26 mouse cellular contexts compared by ENCODE assay signal in the genomic region with DNA sequence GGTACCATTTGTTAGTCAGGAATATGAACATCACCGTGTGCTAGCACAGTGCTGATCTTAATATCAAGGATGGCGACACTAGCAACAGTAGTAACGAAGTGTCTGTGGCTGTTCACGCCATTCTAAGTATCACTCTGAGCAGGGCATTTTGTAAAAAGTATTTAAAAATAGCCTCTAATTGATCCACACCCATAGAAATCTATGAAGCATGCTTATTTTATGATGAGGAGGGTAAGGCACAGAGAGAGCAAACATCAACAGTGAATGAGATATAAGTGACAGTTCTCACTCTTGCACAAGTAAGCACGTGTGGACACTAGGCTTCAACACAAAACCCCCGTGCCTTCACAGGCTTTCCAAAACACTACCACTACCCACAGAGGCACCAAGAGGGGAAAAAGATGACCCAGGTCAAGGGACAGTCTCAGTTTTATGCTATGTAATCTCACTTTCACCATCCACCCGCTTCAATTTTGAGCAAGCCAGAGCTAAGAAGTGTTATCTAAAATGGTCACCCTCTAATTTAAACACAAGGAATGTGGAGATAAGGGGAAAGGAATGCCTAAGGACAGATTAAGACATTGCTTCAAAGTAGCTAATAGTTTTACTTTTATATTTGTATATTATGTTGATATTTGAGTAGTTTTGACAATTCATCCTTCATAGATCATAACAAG.
DNase-seq lines count a peak whose midpoint lies in the region; ATAC-seq and TF ChIP-seq lines count a peak whose summit lies in the region.
"Had no signal": no experiment of that assay in that cellular context is flagged by ENCODE, and none has a peak within 500 bp of the region (broad histone marks: within the 10 kb centered on the region; RNA-seq: fewer than 3 reads in every experiment).

No protein-coding gene starts in this region.

- H3K27me3 ChIP-seq in liver, embryonic 12.5 days (replicated peaks) = no peaks in the 10 kb centered on the region
- H3K27me3 ChIP-seq: forebrain, embryonic 12.5 days; heart, embryonic 13.5 days; hindbrain, embryonic 15.5 days; intestine, embryonic 15.5 days; kidney, embryonic 15.5 days; limb, embryonic 13.5 days; lung, embryonic 15.5 days; midbrain, embryonic 13.5 days had no signal

- 59% methylated on average over 7 of the region's 7 CpGs for WGBS in liver, embryonic 12.5 days (ENCODE audit: insufficient replicate concordance)

- H3K9me3 ChIP-seq in liver, embryonic 12.5 days (replicated peaks) = no peaks in the 10 kb centered on the region
- H3K9me3 ChIP-seq: forebrain, embryonic 12.5 days; heart, embryonic 13.5 days; hindbrain, embryonic 15.5 days; intestine, embryonic 15.5 days; kidney, embryonic 15.5 days; limb, embryonic 13.5 days; lung, embryonic 15.5 days; midbrain, embryonic 13.5 days had no signal

- H3K4me1 ChIP-seq in liver, embryonic 12.5 days = peaks cover 26% of the 10 kb centered on the region
- H3K4me1 ChIP-seq: forebrain, embryonic 12.5 days; hindbrain, embryonic 15.5 days; intestine, embryonic 15.5 days; kidney, embryonic 15.5 days; limb, embryonic 13.5 days; lung, embryonic 15.5 days had no signal

- peak overlapping the region; percentile 41 for H3K4me2 ChIP-seq in liver, embryonic 12.5 days
- H3K4me2 ChIP-seq: forebrain, embryonic 12.5 days; heart, embryonic 13.5 days; hindbrain, embryonic 15.5 days; intestine, embryonic 15.5 days; kidney, embryonic 15.5 days; limb, embryonic 13.5 days; lung, embryonic 15.5 days; midbrain, embryonic 13.5 days had no signal

- H3K9ac ChIP-seq in liver, embryonic 12.5 days = peak overlapping the region; percentile 14; the same call in 1 of the 2 replicates
- H3K9ac ChIP-seq: forebrain, embryonic 12.5 days; heart, embryonic 13.5 days; hindbrain, embryonic 15.5 days; intestine, embryonic 15.5 days; kidney, embryonic 15.5 days; limb, embryonic 13.5 days; lung, embryonic 15.5 days; midbrain, embryonic 13.5 days had no signal

- 0 out of 2 replicates have a peak, but pooled peaks cover 5% of the 10 kb centered on the region for H3K36me3 ChIP-seq in liver, embryonic 12.5 days
- H3K36me3 ChIP-seq: hindbrain, embryonic 15.5 days; intestine, embryonic 15.5 days; kidney, embryonic 15.5 days; limb, embryonic 13.5 days; lung, embryonic 15.5 days; midbrain, embryonic 13.5 days had no signal

- DNase-seq in layer of hippocampus, adult 2 months (ENCODE audit: low spot score in 2 of 2) = no peak
- no peak for DNase-seq in layer of hippocampus, postnatal 36 days
- peak; percentile 73 for DNase-seq in c-Kit-positive CD71-positive TER-119-negative erythroid progenitor cells, embryonic 14.5 days (ENCODE audit: low read depth)
- no peak for DNase-seq in right cerebral cortex, postnatal 4 days
- DNase-seq in heart, postnatal 4 days = no peak
- DNase-seq in left cerebral cortex, adult 8-10 months (ENCODE audit: low spot score in 2 of 2) = no peak
- DNase-seq: cerebellum, adult 11-12 months; cerebellum, postnatal 25 days; gastrocnemius, adult 2 months; heart, adult 18-20 months; heart, postnatal 36 days; kidney, postnatal 4 days; thymus, postnatal 14 days had no signal

- TF ChIP-seq CTCF in layer of hippocampus, adult 2 months (conservative IDR thresholded peaks at IDR 0.05) = no peak

- no peak overlapping the region for H3K4me3 ChIP-seq in layer of hippocampus, adult 2 months
- no peak overlapping the region for H3K4me3 ChIP-seq in liver, embryonic 12.5 days
- H3K4me3 ChIP-seq: forebrain, embryonic 12.5 days; gastrocnemius, adult 2 months; heart, embryonic 13.5 days; hindbrain, embryonic 15.5 days; intestine, embryonic 15.5 days; kidney, embryonic 15.5 days; limb, embryonic 13.5 days; lung, embryonic 15.5 days; midbrain, embryonic 13.5 days; myocyte had no signal

- peak; percentile 95 for ATAC-seq in liver, embryonic 12.5 days
- peak; percentile 83 for ATAC-seq in megakaryocyte-erythroid progenitor cell, adult 5-6 weeks (replicated peaks; ENCODE audit: low FRiP score, low TSS enrichment, poor library complexity, severe bottlenecking)
- ATAC-seq: CD4-positive, CD25-positive, alpha-beta regulatory T cell, adult 4 months; intestine, embryonic 15.5 days; midbrain, embryonic 13.5 days had no signal

- H3K27ac ChIP-seq in layer of hippocampus, adult 2 months = peak overlapping the region; percentile 37; the same call in 1 of the 2 replicates
- peak overlapping the region; percentile 81 for H3K27ac ChIP-seq in liver, embryonic 12.5 days
- H3K27ac ChIP-seq: forebrain, embryonic 12.5 days; gastrocnemius, adult 2 months; heart, embryonic 13.5 days; hindbrain, embryonic 15.5 days; intestine, embryonic 15.5 days; kidney, embryonic 15.5 days; limb, embryonic 13.5 days; lung, embryonic 15.5 days; macrophage; midbrain, embryonic 13.5 days had no signal
